Mouse (Mus musculus) heart, adult 2 months (tissue): ENCODE measurements around the gene Ttll3. TPM values are rescaled to one million over a fixed set of nuclear protein-coding genes. Genes with fewer than 3 reads are reported as not detected.
A peak's percentile ranks its signal among the peaks of the same experiment; 100 is the strongest.

Source experiments
- DNase-seq, 2 experiments: peaks; one replicate each; pipeline ENCODE4 v3.0.0; 2021
- H3K27ac ChIP-seq: fragments of 200-600 bp; 2 replicates; pipeline ENCODE4 v1.8.1; 2022
- H3K27me3 ChIP-seq: fragments of 200-500 bp; 2 replicates; pipeline ENCODE4 v1.6.1; 2012; ENCODE audit warnings: mild to moderate bottlenecking, low read length, inconsistent platforms, mixed read lengths; ENCODE audit not compliant: control insufficient read depth, insufficient read depth
- H3K36me3 ChIP-seq: fragments of 200-500 bp; 2 replicates; pipeline ENCODE4 v1.6.1; 2012; ENCODE audit warnings: low read length, inconsistent platforms; ENCODE audit not compliant: control insufficient read depth, insufficient read depth
- H3K4me1 ChIP-seq: fragments of 200-500 bp; 2 replicates; pipeline ENCODE4 v1.6.1; 2011; ENCODE audit warnings: low read length; ENCODE audit not compliant: control insufficient read depth, insufficient read depth
- H3K4me3 ChIP-seq: fragments of 200-600 bp; 2 replicates; pipeline ENCODE4 v1.8.1; 2022
- H3K79me2 ChIP-seq: fragments of 200-500 bp; replicated peaks from 2 replicates; pipeline ENCODE4 v1.6.1; 2012; ENCODE audit warnings: mild to moderate bottlenecking, inconsistent platforms, low read length, moderate library complexity, mixed read lengths; ENCODE audit not compliant: control insufficient read depth, insufficient read depth
- H3K9ac ChIP-seq: fragments of 200-500 bp; 2 replicates; pipeline ENCODE4 v1.6.1; 2012; ENCODE audit warnings: low read depth, mild to moderate bottlenecking, control low read depth, inconsistent platforms, low read length, mixed read lengths
- CTCF ChIP-seq: fragments of 200-600 bp; IDR thresholded peaks from 2 replicates; pipeline ENCODE4 v1.8.1; 2022; ENCODE audit warnings: antibody characterized with exemption, mild to moderate bottlenecking, moderate library complexity
- EP300 ChIP-seq: fragments of 200-500 bp; IDR thresholded peaks from 2 replicates; pipeline ENCODE4 v1.6.1; 2011; ENCODE audit warnings: low read depth, low read length, control low read depth; ENCODE audit not compliant: insufficient read depth
- POLR2A ChIP-seq: fragments of 200-500 bp; IDR thresholded peaks from 2 replicates; pipeline ENCODE4 v1.6.1; 2011; ENCODE audit warnings: mild to moderate bottlenecking, low read depth, low read length, control low read depth; ENCODE audit not compliant: insufficient read depth
- WGBS: fragments of 180-500 bp; shearing (Covaris S2); methylation state at CpG from one replicate; pipeline ENCODE4 v1.1.7; 2018; 5-methylcytosine and 5-hydroxymethylcytosine counted together
- intact Hi-C: fragments of 180-260 bp; cut with DNase I; formaldehyde crosslinking; loops from one replicate; pipeline ENCODE4 v1.15.1; 2025
- polyA plus RNA-seq: library from polyadenylated mRNA; depleted of rRNA; stranded (reverse); fragments of >200 nt; gene quantifications from 2 replicates; pipeline ENCODE4 v1.2.3, GENCODE M21; 2012
- total RNA-seq, 2 experiments: library from RNA; stranded (reverse); gene quantifications; 2 replicates each; pipeline ENCODE4 v1.2.3; 2021

The Ttll3 gene
- total and polyA plus RNA-seq, 3 experiments: 0.97 to 4.8 (median 1.5) TPM

DNA sequence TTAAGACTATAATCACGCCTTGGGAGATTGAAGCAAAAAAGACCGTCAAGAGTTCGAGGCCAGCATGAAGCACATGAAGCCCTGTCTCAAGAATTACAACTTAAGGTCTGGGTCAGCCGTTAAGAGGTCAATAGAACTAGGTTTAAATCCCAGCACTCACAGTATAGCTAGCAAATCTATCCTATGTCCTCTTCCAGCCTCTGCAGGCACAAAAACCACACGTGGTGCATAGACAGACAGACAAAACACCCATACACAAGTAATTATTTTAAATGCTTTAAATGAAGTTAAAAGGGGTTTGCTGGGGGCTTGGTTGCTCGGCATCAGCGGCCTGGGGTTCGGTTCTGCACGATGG lies 53.0 kb downstream of the Ttll3 start:
- Histone ChIP-seq H3K79me2 (no peaks in the 10 kb centered on the region; the same call in 1 of the 2 replicates), H3K27ac (peak overlapping the region; percentile 82), H3K36me3 (no peaks in the 10 kb centered on the region), H3K4me1 (peaks cover 2% of the 10 kb centered on the region), H3K27me3 (no peaks in the 10 kb centered on the region), H3K9ac (peak overlapping the region; percentile 66), H3K4me3 (peak overlapping the region; percentile 88)
- intact Hi-C loops: loop anchor here (5.0 kb wide), 1 partner anchor 40 kb away; the partner anchor contains the start of gene Creld1
- DNase-seq: no peak
- no peak for TF ChIP-seq POLR2A
- TF ChIP-seq EP300: no peak
- TF ChIP-seq CTCF: no peak
- 37% methylated on average over 9 of the region's 9 CpGs for WGBS

DNA sequence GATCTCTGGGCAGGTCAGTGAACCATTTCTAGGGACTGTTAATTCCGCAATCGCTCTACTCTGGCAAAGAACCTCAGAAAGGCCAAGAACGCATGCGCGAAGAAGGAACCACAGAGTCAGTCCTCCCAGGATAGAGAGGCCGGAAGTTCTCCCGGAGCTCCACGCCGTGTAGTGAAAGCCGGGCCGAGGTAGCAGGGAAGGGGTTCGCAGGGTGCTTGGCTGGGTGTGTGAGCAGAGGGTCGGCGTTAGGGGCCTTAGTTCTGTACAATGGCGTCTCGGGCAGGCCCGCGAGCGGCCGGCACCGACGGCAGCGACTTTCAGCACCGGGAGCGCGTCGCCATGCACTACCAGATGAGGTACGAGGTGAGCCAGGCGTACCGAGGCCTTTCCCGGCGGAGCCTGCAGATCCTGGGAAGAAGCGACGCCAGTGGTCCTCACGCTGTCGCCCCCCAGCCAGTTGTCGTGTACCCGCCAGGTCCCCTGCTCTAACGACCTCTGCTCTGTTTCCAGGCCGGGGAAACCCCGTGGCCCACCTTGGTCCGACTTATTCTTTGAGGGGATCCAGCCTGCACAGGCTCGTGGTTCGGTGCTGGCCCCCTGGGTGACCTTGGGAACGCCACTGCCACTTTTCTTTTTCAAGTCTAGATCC lies 53.5 kb downstream of the Ttll3 start, which contains the start of gene Jagn1:
Gene Jagn1, plus strand, starts transcription at position 128 of the 649 bp plus-strand sequence.
- peaks cover 2% of the 10 kb centered on the region for H3K4me1 ChIP-seq
- under 1% methylated on average over 45 of the region's 45 CpGs for WGBS
- peak within 1 kb of the TSS; percentile 82 for H3K27ac ChIP-seq
- TF ChIP-seq EP300: no peak
- no peak for TF ChIP-seq CTCF
- peak; percentile 79 for TF ChIP-seq POLR2A
- H3K9ac ChIP-seq: peak within 1 kb of the TSS; percentile 77
- intact Hi-C loops: loop anchor here (5.0 kb wide), 1 partner anchor 40 kb away; the partner anchor contains the start of gene Creld1
- no peaks in the 10 kb centered on the region for H3K27me3 ChIP-seq
- no peaks in the 10 kb centered on the region; the same call in 1 of the 2 replicates for H3K79me2 ChIP-seq
- peak within 1 kb of the TSS; percentile 88 for H3K4me3 ChIP-seq
- no peaks in the 10 kb centered on the region for H3K36me3 ChIP-seq
- DNase-seq: peak; percentile 93 to 94

DNA sequence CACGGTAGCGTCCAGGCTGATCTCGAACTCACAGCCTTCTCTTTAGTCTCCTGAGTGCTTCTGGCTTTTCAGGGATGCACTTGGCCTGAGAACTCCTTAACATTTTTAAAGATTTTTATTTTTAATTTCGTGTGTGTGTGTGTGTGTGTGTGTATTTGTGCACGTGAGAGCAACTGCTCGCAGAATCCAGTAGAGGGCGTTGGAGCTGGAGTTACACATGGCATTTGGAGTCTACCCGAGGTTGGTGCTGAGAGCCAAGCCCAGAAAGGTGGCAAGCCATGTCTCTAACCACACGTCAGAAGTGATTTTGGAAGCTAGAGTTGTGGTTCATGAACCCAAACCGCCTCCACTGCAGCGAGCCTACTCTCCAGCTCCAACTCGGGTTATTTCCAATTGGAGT lies 54.0 kb downstream of the Ttll3 start:
- Histone ChIP-seq H3K9ac (peak overlapping the region; percentile 77), H3K4me3 (peak overlapping the region; percentile 88), H3K36me3 (0 out of 2 replicates have a peak, but pooled peaks cover 2% of the 10 kb centered on the region), H3K27me3 (no peaks in the 10 kb centered on the region), H3K4me1 (peaks cover 2% of the 10 kb centered on the region), H3K79me2 (no peaks in the 10 kb centered on the region; the same call in 1 of the 2 replicates), H3K27ac (peak overlapping the region; percentile 82)
- TF ChIP-seq CTCF (peak; percentile 32), POLR2A (no peak)
- intact Hi-C loops: loop anchor here (5.0 kb wide), 1 partner anchor 39 kb away; the partner anchor contains the start of gene Creld1
- WGBS: 43% methylated on average over 12 of the region's 12 CpGs
- no peak for DNase-seq

DNA sequence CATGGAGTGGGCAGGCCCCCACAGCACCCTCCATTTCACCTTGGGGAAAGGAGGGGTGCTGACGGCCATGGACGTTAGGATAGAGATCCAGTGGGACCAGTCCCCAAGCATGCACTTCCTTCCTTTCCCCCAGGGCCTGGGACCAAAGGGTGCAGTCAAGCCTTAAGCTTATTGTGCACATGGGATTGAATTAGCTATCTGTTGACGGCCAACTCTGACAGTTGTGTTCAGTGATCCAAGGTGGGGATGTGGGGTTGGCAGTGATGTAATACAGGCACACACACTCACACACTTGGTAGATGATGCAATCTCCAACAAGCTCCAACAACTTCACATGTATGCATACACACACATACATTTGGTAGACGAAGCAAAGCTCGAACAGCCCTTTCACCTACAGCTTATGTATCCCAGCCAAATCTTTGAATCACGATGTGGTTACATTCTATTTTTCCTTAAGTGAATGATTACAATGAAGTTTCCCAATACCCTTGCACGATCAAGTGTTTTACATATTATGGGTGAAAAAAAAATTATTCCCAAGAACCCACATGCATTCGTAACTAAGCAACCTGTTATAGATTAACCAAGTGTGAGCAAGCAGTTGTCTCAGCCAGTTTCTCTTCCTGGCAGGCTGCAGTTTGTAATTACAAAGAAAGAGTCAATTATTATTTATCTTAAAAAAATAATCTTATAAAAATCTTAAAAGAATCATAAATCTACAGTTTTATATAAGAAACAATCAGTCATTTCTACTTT lies 55.3 kb downstream of the Ttll3 start:
- Histone ChIP-seq H3K27ac (no peak overlapping the region), H3K4me3 (no peak overlapping the region), H3K79me2 (no peaks in the 10 kb centered on the region; the same call in 1 of the 2 replicates), H3K27me3 (no peaks in the 10 kb centered on the region), H3K9ac (no peak overlapping the region), H3K4me1 (peaks cover 2% of the 10 kb centered on the region), H3K36me3 (0 out of 2 replicates have a peak, but pooled peaks cover 2% of the 10 kb centered on the region)
- DNase-seq: no peak
- 83% methylated on average over 8 of the region's 8 CpGs for WGBS
- no peak for TF ChIP-seq POLR2A
- TF ChIP-seq EP300: no peak
- TF ChIP-seq CTCF: no peak
- intact Hi-C loops: loop anchor here (5.0 kb wide), 1 partner anchor 38 kb away; the partner anchor contains the start of gene Creld1

DNA sequence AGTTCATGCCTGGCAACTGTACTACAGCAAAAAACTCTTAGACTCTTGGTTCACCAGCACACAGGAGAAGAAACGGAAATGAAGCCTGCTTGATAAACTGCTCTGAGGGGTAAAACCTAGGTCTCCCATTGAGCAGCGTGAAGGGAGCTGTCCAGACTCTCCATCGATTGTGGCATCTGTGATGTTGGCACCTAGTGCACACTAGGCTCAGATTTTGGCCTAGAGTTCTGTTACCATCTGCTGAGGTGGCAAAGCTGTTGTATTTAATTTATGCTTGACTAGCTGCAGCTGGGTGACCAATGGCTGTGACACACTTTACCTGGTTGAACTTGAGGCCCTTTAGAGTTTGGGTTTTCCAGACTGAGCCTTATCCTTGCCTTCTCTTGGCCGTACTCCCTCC lies 58.6 kb downstream of the Ttll3 start:
- WGBS: 97% methylated on average over 4 of the region's 4 CpGs
- Histone ChIP-seq H3K4me1 (peaks cover 5% of the 10 kb centered on the region), H3K27ac (no peak overlapping the region), H3K27me3 (no peaks in the 10 kb centered on the region), H3K36me3 (0 out of 2 replicates have a peak, but pooled peaks cover 2% of the 10 kb centered on the region), H3K9ac (no peak overlapping the region), H3K4me3 (no peak overlapping the region), H3K79me2 (no peaks in the 10 kb centered on the region; the same call in 1 of the 2 replicates)
- intact Hi-C loops: no loop called here
- no peak for DNase-seq
- TF ChIP-seq CTCF (no peak), POLR2A (no peak), EP300 (no peak)

DNA sequence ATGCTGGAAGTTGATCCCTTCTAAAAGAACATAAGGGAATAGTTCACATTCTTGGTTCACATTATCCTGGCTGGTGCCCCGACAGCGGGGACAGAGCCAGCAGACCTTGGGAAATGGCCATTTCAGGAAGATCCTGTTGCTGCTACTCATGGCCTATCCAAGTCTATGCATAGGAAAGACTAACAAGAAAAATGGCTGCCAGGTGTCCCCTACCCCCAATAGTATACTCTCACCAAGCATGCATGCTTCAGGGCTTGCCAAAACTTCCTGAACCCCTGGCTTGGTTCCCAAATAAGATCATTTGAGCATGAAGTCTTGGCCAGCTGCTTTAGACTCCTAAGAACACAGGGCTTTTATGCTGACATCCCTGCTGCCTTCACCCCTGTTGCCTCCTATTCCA lies 62.8 kb downstream of the Ttll3 start:
- Histone ChIP-seq H3K79me2 (no peaks in the 10 kb centered on the region), H3K27me3 (no peaks in the 10 kb centered on the region), H3K27ac (no peak overlapping the region), H3K4me1 (peaks cover 3% of the 10 kb centered on the region), H3K9ac (no peak overlapping the region), H3K4me3 (no peak overlapping the region), H3K36me3 (0 out of 2 replicates have a peak, but pooled peaks cover 2% of the 10 kb centered on the region)
- intact Hi-C loops: no loop called here
- DNase-seq: no peak
- no peak for TF ChIP-seq EP300
- no peak for TF ChIP-seq CTCF
- TF ChIP-seq POLR2A: no peak
- WGBS: 33% methylated on average over 2 of the region's 2 CpGs
